Mouse (Mus musculus) layer of hippocampus, postnatal 10 days (tissue): ENCODE results near the gene Cmip. TPM values are rescaled to one million over a fixed set of nuclear protein-coding genes. Genes with fewer than 3 reads are reported as not detected.
"Not testable (repeated sequence)": the region's sequence is repeated elsewhere in the genome, so short reads cannot be mapped to it uniquely, and the experiment has no call there.

Experiments
- DNase-seq, 2 experiments: peaks; one replicate each; pipeline ENCODE4 v3.0.0; 2021; ENCODE audit warnings: low spot score in 2 of 2
- total RNA-seq, 2 experiments: library from RNA; stranded (reverse); gene quantifications; 2 replicates each; pipeline ENCODE4 v1.2.3; 2021

The Cmip gene
- total RNA-seq, 2 experiments from 2014 or later: 338 to 353 TPM

GRCm38 (mm10) chr8:117409056-117409455, 152.2 kb downstream of the Cmip start:
- DNase-seq: no peak

GRCm38 (mm10) chr8:117410391-117410790, 153.5 kb downstream of the Cmip start:
- no peak for DNase-seq

DNA sequence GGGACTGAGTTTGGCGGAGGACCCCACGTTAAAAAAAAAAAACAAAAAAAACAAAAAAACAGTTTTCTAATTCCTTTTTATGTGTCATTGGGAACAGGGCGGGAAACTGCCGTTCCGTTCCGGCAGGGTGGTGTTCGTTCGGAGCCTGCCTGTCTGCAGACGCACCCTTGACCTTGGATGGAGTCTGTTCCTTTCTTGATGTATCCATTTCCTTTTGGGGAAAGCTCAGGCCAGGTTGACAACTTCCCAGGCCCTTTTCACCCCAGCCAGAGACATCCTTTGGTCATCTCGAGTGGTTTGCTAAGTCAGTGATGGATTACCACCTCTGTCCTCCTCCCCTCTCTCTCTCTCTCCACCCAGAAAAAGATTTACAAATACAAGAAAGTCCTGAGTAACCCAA, 154.0 kb downstream of the Cmip start:
- no peak for DNase-seq

GRCm38 (mm10) chr8:117412232-117412631, 155.4 kb downstream of the Cmip start:
- no peak for DNase-seq

DNA sequence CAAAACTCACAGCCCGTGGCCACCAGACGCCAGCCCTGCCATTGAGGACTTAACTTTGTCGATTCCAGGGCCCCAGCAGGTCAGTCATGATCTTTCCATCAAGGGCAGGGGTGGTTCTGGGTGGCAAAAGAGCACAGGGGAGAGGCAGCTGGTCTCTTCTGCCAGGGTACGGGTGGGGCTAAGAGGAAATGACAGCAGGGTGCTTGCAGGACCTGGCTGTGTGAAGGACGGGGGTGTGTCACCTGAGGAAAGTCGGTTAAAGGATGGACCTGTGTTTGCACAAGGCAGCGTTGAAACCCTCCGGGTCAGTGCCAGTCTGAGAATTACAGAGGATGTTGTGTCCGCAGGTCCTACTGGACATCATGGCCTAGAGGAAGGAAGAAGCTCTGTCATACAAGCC, 161.0 kb downstream of the Cmip start:
- no peak for DNase-seq

DNA sequence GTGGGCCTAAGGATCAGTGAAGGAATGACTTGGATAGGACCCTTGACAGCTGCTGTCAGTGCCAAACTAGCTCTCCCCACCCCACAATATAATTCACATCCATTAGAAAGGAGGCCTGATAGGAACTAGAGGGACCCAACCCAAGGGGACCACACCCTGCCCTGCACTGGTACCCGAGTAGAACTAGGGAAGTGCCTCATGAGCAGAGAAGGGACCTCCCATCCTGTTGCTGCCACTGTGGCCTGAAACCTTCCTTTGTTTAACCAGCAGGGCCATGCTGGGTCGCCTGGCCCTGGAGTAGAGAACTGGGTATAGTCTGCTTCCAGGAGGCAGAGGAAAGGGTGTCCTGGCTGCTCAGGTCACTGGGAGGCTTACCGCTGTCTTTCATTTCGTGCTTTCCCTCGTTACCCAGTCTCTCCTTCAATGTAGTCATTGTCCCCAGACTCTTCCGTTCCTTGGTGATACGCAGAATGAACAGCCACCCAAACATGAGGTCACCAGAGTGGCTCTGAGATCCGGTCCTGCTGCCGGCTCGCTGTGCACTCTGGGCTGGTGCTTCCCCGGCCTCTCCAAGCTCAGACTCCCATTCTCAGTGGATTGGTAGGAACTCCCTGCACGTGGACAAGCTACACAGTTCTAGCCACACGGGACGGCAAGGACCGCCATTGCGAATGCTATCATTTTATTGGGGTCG, 164.1 kb downstream of the Cmip start:
- DNase-seq: no peak

GRCm38 (mm10) chr8:117421838-117422237, 165.0 kb downstream of the Cmip start:
- DNase-seq: no peak

- no peak for DNase-seq
These were observed 165.5 kb downstream of the Cmip start for GRCm38 (mm10) chr8:117422343-117422742.

DNA sequence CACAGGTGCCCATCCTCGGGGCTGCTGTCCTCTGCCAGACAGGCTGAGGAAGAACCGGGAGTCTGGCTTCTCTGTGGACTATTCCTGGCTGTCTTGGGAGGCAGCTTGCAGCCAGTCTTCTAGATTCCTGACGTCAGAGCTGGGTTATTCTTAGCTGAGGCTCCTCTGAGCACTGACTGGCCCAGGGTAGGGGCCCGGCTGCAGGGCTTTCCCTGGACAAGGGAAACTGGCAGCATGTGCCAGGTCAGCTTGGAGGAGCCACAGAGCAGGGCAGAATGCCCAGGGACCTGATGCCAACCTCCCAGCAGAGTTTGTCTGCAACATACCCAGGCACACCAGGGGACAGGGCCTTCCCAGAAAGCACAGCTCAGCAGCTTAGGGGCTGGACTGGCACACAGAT, 166.2 kb downstream of the Cmip start:
- DNase-seq: peak; percentile 73 to 81

- DNase-seq: not testable (repeated sequence)
These were observed 171.0 kb downstream of the Cmip start for GRCm38 (mm10) chr8:117427816-117428215.

DNA sequence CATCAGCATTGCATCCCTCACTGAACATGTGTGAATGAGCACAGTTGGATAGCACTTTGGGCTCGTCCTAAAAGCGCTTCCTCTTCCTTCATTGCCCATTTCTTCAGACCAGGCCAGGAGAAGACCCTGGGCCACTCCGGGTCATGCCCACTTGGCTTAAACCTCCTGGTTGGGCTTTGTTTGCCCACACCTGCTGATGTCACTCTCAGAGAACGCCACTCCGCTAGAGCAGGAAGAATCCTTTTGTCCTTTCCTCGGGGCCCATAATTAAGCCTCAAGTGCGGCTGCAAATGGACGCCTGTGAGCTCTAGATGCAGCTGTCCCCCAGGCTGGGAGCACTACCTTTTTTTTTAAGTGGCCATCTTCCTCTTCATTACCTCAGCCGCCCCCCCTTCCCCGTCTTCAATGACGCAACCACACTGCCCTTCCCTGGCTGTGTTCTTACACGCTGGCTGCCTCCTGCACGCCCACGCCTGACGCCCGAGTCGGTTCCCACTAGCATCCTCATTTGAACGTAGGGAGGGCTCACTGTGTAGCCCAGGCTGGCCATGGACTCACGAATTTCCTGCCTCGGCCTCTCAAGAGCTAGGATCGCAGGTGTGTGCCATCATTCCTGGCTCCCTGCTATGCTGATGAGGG, 171.8 kb downstream of the Cmip start:
- no peak for DNase-seq

GRCm38 (mm10) chr8:117430624-117431023, 173.8 kb downstream of the Cmip start:
- DNase-seq: no peak

DNA sequence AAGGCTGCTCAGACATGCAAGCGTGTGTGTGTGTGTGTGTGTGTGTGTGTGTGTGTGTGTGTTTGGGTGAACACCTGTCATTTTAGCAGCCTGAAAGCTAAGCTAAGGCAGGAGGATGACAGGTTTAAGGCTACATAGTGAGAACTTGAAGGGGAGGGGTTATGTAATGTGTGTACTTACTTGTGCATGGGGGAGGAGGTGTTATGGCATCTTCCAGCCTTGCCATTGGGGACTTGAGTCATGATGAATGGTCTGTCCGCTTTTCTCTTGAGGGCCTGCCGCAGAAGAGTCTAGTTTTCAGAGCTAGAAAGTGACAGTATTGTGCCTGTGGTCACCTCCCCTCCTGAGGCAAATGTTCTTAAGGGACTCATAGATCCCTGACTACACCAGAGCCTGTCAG, 174.7 kb downstream of the Cmip start:
- no peak for DNase-seq

- DNase-seq: no peak
These were observed 175.2 kb downstream of the Cmip start for GRCm38 (mm10) chr8:117432111-117432510.

- no peak for DNase-seq
These were observed 177.1 kb downstream of the Cmip start for GRCm38 (mm10) chr8:117433968-117434367.

DNA sequence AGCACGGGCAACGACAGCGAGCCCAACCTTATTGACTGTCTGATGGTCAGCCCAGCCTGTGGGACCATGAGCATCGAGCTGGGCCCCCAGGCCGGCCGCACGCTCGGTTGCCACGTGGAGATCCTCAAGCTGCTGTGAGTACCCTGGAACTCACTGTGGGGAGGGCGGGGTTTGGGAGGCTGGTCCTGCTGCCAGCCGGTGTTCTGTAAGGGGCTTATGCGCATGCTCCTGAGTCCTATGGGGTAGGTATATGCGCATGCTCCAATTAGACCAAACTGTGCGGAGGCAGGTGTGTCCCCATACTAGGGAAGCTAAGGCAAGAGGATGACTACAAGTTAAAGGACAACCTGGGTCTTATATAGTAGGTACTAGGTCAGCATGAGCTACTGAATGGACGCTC, 179.9 kb downstream of the Cmip start:
- no peak for DNase-seq

GRCm38 (mm10) chr8:117437616-117438015, 180.8 kb downstream of the Cmip start:
- DNase-seq: no peak

DNA sequence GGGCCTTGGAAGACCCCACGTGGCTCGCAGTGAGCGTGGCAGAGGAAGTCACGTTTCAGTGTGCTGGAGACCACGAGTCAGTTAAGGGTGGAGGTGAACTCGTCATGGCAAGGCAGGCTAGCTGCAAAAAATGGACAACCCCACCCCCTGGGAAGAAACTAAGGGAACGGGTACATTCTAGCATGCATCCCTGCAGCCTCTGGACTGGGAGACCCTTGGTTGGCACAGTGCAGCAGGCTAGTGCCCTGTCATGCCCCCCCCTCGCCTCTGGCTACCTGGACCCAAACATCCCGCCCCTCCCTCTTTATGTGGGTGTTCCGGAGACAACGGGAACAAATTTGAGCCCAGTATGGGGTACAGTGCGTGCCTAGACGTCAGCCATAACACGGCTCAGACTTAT, 183.5 kb downstream of the Cmip start:
- no peak for DNase-seq

DNA sequence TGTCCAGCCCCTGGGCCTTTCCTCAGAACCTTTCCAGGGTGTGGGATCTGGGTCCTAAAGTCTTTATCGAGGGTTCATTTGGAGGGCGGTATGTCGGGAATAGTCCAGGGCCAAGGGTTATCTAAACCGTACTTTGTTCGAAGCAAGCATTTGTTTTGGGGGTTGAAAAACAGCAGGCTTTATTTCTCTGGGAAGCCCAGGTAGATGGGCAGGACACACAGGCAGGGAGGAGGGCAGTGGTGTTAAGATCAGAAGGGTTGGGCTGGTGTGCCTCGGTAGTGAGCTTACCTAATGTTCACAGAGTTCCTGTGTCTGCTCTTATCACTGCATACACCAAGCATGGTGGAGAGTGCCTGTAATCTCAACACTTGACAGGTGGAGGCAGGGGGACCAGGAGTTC, 183.9 kb downstream of the Cmip start:
- DNase-seq: no peak

DNA sequence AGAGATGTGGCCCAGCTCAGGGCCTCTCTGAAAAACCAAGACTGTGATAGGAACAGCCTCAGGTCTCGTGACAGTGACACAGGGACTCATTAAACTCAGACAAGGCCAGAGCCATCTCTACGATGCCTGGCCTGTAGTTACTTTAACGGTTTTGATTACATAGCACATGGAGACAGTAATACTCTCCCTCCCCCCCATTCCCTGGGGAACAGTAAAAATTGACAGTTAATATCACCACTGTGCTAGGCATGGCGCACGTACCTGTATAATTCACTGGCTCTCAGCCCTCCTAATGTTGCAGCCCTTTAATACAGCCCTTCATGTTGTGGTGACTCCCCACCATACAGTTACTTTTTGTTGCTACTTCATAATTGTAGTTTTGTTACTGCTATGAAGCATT, 188.6 kb downstream of the Cmip start:
- DNase-seq: no peak

DNA sequence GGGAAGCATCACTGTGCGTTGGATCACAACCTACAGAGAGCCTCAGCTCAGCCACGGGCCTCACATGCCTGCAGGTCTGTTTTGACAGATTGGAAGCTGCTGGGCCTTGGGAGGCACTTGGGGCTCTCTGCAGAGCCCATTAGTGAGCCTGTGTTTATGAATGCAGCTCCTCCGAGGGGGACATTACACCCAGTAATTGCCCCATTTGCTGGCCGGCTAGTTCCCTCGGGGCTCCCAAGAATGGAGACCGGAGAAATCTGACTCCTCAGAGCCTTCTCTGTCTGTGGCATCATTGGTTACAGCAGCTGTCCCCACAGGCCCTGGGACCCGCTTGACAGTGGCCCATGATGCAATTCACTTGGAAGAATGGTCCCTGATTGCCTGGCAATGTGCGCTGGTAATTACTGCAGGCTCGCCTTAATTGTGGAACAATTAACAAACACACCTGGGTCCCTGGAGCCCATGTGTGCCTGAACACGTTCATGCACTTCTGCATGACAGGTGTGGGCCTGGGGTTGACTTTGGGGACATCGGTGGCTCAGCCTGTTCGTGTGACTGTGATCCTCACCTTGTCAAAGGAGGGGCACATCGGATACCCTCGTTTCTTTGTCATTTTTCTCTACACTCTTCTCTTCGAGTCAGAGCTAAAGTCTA, 189.6 kb downstream of the Cmip start:
- no peak for DNase-seq

- DNase-seq: peak; percentile 37 to 58
These were observed 194.2 kb downstream of the Cmip start for GRCm38 (mm10) chr8:117451072-117451471.

DNA sequence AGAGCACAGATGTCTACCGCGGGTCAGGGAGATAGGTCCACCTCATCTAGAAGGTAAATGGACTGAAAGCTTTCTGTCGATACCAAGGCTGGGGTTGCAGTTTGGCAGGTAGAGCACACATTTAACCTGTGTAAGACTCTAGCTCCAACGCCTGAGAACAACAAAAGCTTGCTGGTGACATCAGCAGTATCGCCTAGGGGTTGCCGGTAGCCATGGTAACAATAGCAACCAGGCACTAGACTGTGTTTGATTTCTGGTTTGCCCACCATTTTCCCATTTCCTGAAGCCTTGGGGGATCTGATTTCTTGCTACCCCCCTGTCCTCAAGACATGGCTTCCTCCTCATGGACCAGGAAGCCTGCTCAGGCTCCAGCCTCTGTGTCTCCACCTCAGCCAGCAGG, 197.1 kb downstream of the Cmip start:
- no peak for DNase-seq
